Mouse (Mus musculus) bone marrow, adult 2 months (tissue): ENCODE measurements around the gene Sbsn. TPM values are rescaled to one million over a fixed set of nuclear protein-coding genes. Genes with fewer than 3 reads are reported as not detected.

Experiments
- H3K27ac ChIP-seq: fragments of 200-500 bp; 2 replicates; pipeline ENCODE4 v1.5.1; 2012; ENCODE audit warnings: low read depth, mild to moderate bottlenecking, control low read depth, inconsistent platforms, low read length; ENCODE audit not compliant: control insufficient read depth, poor library complexity, insufficient read depth
- H3K4me1 ChIP-seq: fragments of 200-500 bp; 2 replicates; pipeline ENCODE4 v1.6.1; 2011; ENCODE audit warnings: low read length; ENCODE audit not compliant: control insufficient read depth, insufficient read depth
- H3K4me3 ChIP-seq: fragments of 200-500 bp; replicated peaks from 2 replicates; pipeline ENCODE3; 2011; ENCODE audit warnings: mild to moderate bottlenecking, low read depth, low read length, control low read depth; ENCODE audit not compliant: control insufficient read depth
- CTCF ChIP-seq: fragments of 200-500 bp; IDR thresholded peaks from 2 replicates; pipeline ENCODE4 v1.5.1; 2011; ENCODE audit warnings: low read length, control low read depth; ENCODE audit not compliant: control insufficient read depth, insufficient read depth
- POLR2A ChIP-seq: fragments of 200-500 bp; IDR thresholded peaks from 2 replicates; pipeline ENCODE4 v1.6.1; 2011; ENCODE audit warnings: low read depth, mild to moderate bottlenecking, control low read depth, low read length, borderline replicate concordance; ENCODE audit not compliant: control insufficient read depth
- WGBS: fragments of 180-500 bp; shearing (Covaris S2); methylation state at CpG from one replicate; pipeline ENCODE4 v1.1.7; 2018; 5-methylcytosine and 5-hydroxymethylcytosine counted together
- polyA plus RNA-seq: library from polyadenylated mRNA; stranded (reverse); fragments of >200 nt; gene quantifications from 2 replicates; pipeline ENCODE4 v1.2.4, GENCODE M21; 2011; ENCODE audit warnings: low replicate concordance; ENCODE audit not compliant: missing spikeins, insufficient read depth, insufficient read length

Gene Sbsn
- polyA plus RNA-seq, 1 experiment: 6.4 TPM

DNA sequence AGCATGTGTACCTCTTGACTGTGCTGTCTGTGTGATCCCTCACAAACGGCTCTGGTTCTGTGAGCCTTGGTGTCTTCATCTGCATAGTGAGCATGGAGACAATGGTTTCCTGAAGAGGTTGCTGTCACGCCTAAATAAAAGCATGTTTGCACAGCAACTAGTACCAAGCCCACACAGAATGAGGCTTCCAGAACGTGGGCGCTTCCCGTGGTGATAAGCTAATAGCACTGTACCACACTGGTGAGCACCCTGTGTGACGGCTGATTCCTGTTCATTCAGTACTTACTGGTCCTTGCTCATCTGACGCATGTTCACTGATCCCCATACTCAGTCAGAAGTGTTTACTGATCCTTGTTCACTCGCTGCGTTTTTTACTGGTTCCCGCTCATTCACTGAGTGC lies 38.9 kb downstream of the Sbsn start:
- TF ChIP-seq CTCF: no peak
- TF ChIP-seq POLR2A: no peak
- Histone ChIP-seq H3K4me1 (no peaks in the 10 kb centered on the region), H3K27ac (no peak overlapping the region), H3K4me3 (no peak overlapping the region)
- 78% methylated on average over 10 of the region's 10 CpGs for WGBS

DNA sequence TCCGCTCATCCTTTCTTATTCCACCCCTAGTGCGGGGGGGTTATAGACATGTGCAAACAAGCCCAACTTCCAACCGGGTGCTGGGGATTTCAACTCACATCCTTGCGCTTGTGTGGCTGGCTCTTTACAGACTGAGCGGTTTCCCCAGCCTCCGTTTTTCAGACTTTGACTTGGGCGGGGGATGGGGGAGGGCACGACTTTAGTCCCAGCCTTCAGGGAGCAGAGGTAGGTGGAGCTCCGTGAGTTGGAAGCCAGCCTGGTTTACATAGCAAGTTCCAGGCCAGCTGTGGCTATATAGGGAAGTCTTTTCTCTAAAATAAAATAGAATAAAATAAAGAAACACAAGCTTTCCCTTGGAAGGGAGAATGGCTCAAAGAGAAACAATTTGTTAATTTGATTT lies 40.6 kb downstream of the Sbsn start:
- H3K27ac ChIP-seq: no peak overlapping the region
- no peak for TF ChIP-seq POLR2A
- no peak for TF ChIP-seq CTCF
- no peaks in the 10 kb centered on the region for H3K4me1 ChIP-seq
- 22% methylated on average over 9 of the region's 9 CpGs for WGBS
- H3K4me3 ChIP-seq: no peak overlapping the region

DNA sequence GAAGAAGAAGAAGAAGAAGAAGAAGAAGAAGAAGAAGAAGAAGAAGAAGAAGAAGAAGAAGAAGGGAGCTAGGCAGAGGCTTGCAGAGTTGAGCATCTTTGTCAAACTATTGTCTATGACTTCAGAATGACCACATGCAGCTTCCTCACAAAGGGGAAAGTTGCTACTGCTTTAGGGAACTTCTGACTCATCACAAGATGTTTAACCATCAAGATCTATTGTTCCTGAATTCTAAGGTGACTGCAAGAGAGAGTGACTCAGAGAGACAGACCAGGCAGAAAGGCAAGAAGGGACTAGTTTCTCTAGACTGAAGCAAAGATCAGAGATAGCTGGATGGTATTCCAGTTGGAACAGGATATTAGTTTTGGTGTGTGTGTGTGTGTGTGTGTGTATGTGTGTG lies 43.6 kb downstream of the Sbsn start:
- TF ChIP-seq POLR2A: no peak
- no peak for TF ChIP-seq CTCF
- Histone ChIP-seq H3K4me1 (no peaks in the 10 kb centered on the region), H3K27ac (no peak overlapping the region), H3K4me3 (no peak overlapping the region)

GRCm38 (mm10) chr7:30796790-30797189 lies 45.5 kb downstream of the Sbsn start:
- Histone ChIP-seq H3K27ac (no peak overlapping the region), H3K4me1 (no peaks in the 10 kb centered on the region), H3K4me3 (no peak overlapping the region)
- TF ChIP-seq POLR2A (no peak), CTCF (no peak)
- 79% methylated on average over 1 of the region's 1 CpGs for WGBS

- H3K4me3 ChIP-seq: no peak overlapping the region
- no peaks in the 10 kb centered on the region for H3K4me1 ChIP-seq
- TF ChIP-seq CTCF: no peak
- TF ChIP-seq POLR2A: no peak
- H3K27ac ChIP-seq: no peak overlapping the region
Measured at GRCm38 (mm10) chr7:30800653-30801052, 49.4 kb downstream of the Sbsn start.

GRCm38 (mm10) chr7:30803256-30803655 lies 52.0 kb downstream of the Sbsn start:
- WGBS: 91% methylated on average over 3 of the region's 3 CpGs
- TF ChIP-seq CTCF (no peak), POLR2A (no peak)
- Histone ChIP-seq H3K4me3 (no peak overlapping the region), H3K27ac (no peak overlapping the region), H3K4me1 (no peaks in the 10 kb centered on the region)

GRCm38 (mm10) chr7:30804026-30804715 lies 52.9 kb downstream of the Sbsn start:
- 75% methylated on average over 9 of the region's 9 CpGs for WGBS
- H3K27ac ChIP-seq: no peak overlapping the region
- H3K4me3 ChIP-seq: no peak overlapping the region
- no peaks in the 10 kb centered on the region for H3K4me1 ChIP-seq
- TF ChIP-seq CTCF (no peak), POLR2A (no peak)

Other genes starting within 250 kb of the Sbsn start
- gene Arhgap33, start 216.4 kb upstream of the Sbsn start, polyA plus RNA-seq: 45.1 and 61.6 TPM in 2 replicates
- 13.1 and 19.0 TPM in 2 replicates for gene Hspb6, start 199.3 kb upstream of the Sbsn start, polyA plus RNA-seq
- 4.2 and 12.8 TPM in 2 replicates for gene Proser3, start 199.2 kb upstream of the Sbsn start, polyA plus RNA-seq
- gene Lin37, start 191.6 kb upstream of the Sbsn start, polyA plus RNA-seq: 22.2 and 47.7 TPM in 2 replicates
- gene U2af1l4, start 188.2 kb upstream of the Sbsn start, polyA plus RNA-seq: 28.8 and 71.1 TPM in 2 replicates
- gene Gm49396, start 188.1 kb upstream of the Sbsn start, polyA plus RNA-seq: 7.6 and 11.0 TPM in 2 replicates
- 50.7 and 98.9 TPM in 2 replicates for gene Psenen, start 187.8 kb upstream of the Sbsn start, polyA plus RNA-seq
- 11.3 and 15.7 TPM in 2 replicates for gene Igflr1, start 186.0 kb upstream of the Sbsn start, polyA plus RNA-seq
- gene Kmt2b, start 162.7 kb upstream of the Sbsn start, polyA plus RNA-seq: 35.5 and 102 TPM in 2 replicates
- gene Zbtb32, start 152.6 kb upstream of the Sbsn start, polyA plus RNA-seq: 3.1 TPM in 1 of 2 replicates, not detected in the other
- gene Upk1a, start 138.6 kb upstream of the Sbsn start, polyA plus RNA-seq: 1.4 TPM in 1 of 2 replicates, not detected in the other
- gene Cox6b1, start 125.3 kb upstream of the Sbsn start, polyA plus RNA-seq: 443 and 613 TPM in 2 replicates
- not detected in 2 replicates for gene Etv2, start 115.6 kb upstream of the Sbsn start, polyA plus RNA-seq
- 24.9 and 25.2 TPM in 2 replicates for gene Rbm42, start 101.2 kb upstream of the Sbsn start, polyA plus RNA-seq
- gene Haus5, start 86.5 kb upstream of the Sbsn start, polyA plus RNA-seq: 19.5 and 32.1 TPM in 2 replicates
- gene Pmis2, start 79.9 kb upstream of the Sbsn start, polyA plus RNA-seq: not detected in 2 replicates
- gene 2200002J24Rik, start 52.5 kb upstream of the Sbsn start, polyA plus RNA-seq: not detected in 2 replicates
- gene Atp4a, start 39.3 kb upstream of the Sbsn start, polyA plus RNA-seq: 0.95 TPM in 1 of 2 replicates, not detected in the other
- gene Tmem147, start 21.9 kb upstream of the Sbsn start, polyA plus RNA-seq: 49.6 and 95.6 TPM in 2 replicates
- gene Gapdhs, start 7.8 kb upstream of the Sbsn start, polyA plus RNA-seq: not detected in 2 replicates
- 3.1 TPM in 1 of 2 replicates, not detected in the other for gene Dmkn, start 12.3 kb downstream of the Sbsn start, polyA plus RNA-seq
- gene Krtdap, start 36.4 kb downstream of the Sbsn start, polyA plus RNA-seq: not detected in 2 replicates
- 3.6 and 18.3 TPM in 2 replicates for gene Ffar2, start 72.3 kb downstream of the Sbsn start, polyA plus RNA-seq
- not detected in 2 replicates for gene Ffar3, start 104.7 kb downstream of the Sbsn start, polyA plus RNA-seq
- gene Ffar1, start 110.1 kb downstream of the Sbsn start, polyA plus RNA-seq: 2.1 and 4.9 TPM in 2 replicates
- 24.0 and 59.4 TPM in 2 replicates for gene Cd22, start 128.9 kb downstream of the Sbsn start, polyA plus RNA-seq
- gene Mag, start 163.4 kb downstream of the Sbsn start, polyA plus RNA-seq: 1.1 and 7.2 TPM in 2 replicates
- not detected in 2 replicates for gene Hamp2, start 173.2 kb downstream of the Sbsn start, polyA plus RNA-seq
- 9.2 and 42.2 TPM in 2 replicates for gene Hamp, start 192.6 kb downstream of the Sbsn start, polyA plus RNA-seq
- 88.9 and 89.6 TPM in 2 replicates for gene Usf2, start 205.3 kb downstream of the Sbsn start, polyA plus RNA-seq
- gene Lsr, start 222.0 kb downstream of the Sbsn start, polyA plus RNA-seq: 0.81 and 4.2 TPM in 2 replicates
- 0.75 TPM in 1 of 2 replicates, not detected in the other for gene Fam187b, start 222.3 kb downstream of the Sbsn start, polyA plus RNA-seq